Mouse (Mus musculus) cerebellum, adult 2 months (tissue): ENCODE measurements around the gene Agpat3. TPM values are rescaled to one million over a fixed set of nuclear protein-coding genes. Genes with fewer than 3 reads are reported as not detected.

ENCODE experiments used
- DNase-seq, 2 experiments: peaks; one replicate each; pipeline ENCODE4 v3.0.0; 2021
- H3K27ac ChIP-seq: fragments of 200-500 bp; 2 replicates; pipeline ENCODE4 v1.5.1; 2012; ENCODE audit warnings: low read length, control low read depth, inconsistent platforms; ENCODE audit not compliant: insufficient read depth
- H3K27me3 ChIP-seq: fragments of 200-500 bp; 2 replicates; pipeline ENCODE4 v1.6.1; 2012; ENCODE audit warnings: inconsistent platforms, mild to moderate bottlenecking, low read length, moderate library complexity; ENCODE audit not compliant: control insufficient read depth, insufficient read depth
- H3K4me1 ChIP-seq: fragments of 200-500 bp; 2 replicates; pipeline ENCODE4 v1.6.1; 2011; ENCODE audit warnings: low read length; ENCODE audit not compliant: control insufficient read depth, insufficient read depth
- H3K4me3 ChIP-seq: fragments of 200-500 bp; replicated peaks from 2 replicates; pipeline ENCODE3; 2011; ENCODE audit warnings: mild to moderate bottlenecking, low read depth, low read length, control low read depth; ENCODE audit not compliant: insufficient read depth
- CTCF ChIP-seq: fragments of 200-500 bp; IDR thresholded peaks from 2 replicates; pipeline ENCODE4 v1.5.1; 2011; ENCODE audit warnings: low read depth, mild to moderate bottlenecking, control low read depth, low read length, moderate library complexity, borderline replicate concordance; ENCODE audit not compliant: insufficient read depth
- POLR2A ChIP-seq: fragments of 200-500 bp; IDR thresholded peaks from 2 replicates; pipeline ENCODE4 v1.6.1; 2011; ENCODE audit warnings: low read length, control low read depth, borderline replicate concordance; ENCODE audit not compliant: insufficient read depth
- WGBS: fragments of 180-500 bp; shearing (Covaris S2); methylation state at CpG from one replicate; pipeline ENCODE4 v1.1.7; 2018; 5-methylcytosine and 5-hydroxymethylcytosine counted together
- polyA plus RNA-seq: library from polyadenylated mRNA; depleted of rRNA; stranded (reverse); fragments of >200 nt; gene quantifications from 2 replicates; pipeline ENCODE4 v1.2.3, GENCODE M21; 2012; rRNA removed

The Agpat3 gene
- polyA plus RNA-seq, 1 experiment: 256 TPM

DNA sequence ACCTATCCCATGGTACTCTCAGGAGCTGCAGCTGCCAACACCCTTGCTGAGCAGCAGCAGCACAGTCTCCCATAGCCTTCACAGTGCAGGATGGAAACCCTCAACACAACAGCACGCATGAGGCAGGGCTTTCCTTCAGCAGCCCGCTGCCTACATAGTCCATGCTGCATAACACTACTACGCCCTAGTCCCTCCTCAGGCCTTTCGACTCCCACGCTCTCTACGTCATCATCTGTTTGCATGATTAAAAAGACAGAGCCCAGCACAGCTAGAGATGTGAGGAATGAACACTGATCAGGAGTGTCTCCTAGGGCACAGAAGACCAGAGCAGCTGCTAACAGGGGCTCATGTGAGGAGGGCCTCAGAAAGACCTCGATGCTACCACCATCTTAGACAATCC is 131.0 kb downstream of the Agpat3 start:
- H3K27me3 ChIP-seq: no peaks in the 10 kb centered on the region
- 89% methylated on average over 7 of the region's 7 CpGs for WGBS
- H3K4me3 ChIP-seq: no peak overlapping the region
- no peaks in the 10 kb centered on the region; the same call in 1 of the 2 replicates for H3K4me1 ChIP-seq
- DNase-seq: no peak
- TF ChIP-seq POLR2A: no peak
- TF ChIP-seq CTCF: no peak
- no peak overlapping the region for H3K27ac ChIP-seq

DNA sequence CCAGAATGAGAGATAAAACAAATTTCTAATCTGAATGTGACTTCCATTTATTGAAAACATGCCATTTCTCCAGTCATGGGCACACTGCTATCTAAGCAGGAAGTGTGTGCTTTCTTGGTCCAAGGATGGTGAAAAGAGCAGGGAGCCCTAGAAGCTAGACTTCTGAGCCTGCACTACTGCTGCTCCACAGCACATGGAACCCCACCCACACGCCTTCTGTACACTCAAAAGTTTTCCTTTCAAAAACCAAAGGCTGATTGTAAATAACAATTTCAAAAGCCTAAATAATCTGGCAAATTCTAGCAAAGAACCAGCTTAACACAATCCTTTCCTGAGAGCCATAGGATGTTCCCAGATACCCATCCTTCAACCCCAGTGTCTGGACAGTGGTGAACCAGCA is 132.8 kb downstream of the Agpat3 start:
- WGBS: 93% methylated on average over 1 of the region's 1 CpGs
- no peak overlapping the region for H3K4me3 ChIP-seq
- no peaks in the 10 kb centered on the region for H3K27me3 ChIP-seq
- no peak for DNase-seq
- TF ChIP-seq CTCF (no peak), POLR2A (no peak)
- H3K27ac ChIP-seq: no peak overlapping the region
- H3K4me1 ChIP-seq: no peaks in the 10 kb centered on the region; the same call in 1 of the 2 replicates

Other genes starting within 250 kb of the Agpat3 start
- gene D10Jhu81e, start 182.7 kb downstream of the Agpat3 start, polyA plus RNA-seq: 169 and 172 TPM in 2 replicates
- gene Pwp2, start 167.3 kb downstream of the Agpat3 start, polyA plus RNA-seq: 17.2 and 17.8 TPM in 2 replicates
- 74.3 and 75.0 TPM in 2 replicates for gene Trappc10, start 107.8 kb downstream of the Agpat3 start, polyA plus RNA-seq
- 596 and 620 TPM in 2 replicates for gene Rrp1, start 60.6 kb upstream of the Agpat3 start, polyA plus RNA-seq
- gene Cstb, start 73.2 kb upstream of the Agpat3 start, polyA plus RNA-seq: 112 and 120 TPM in 2 replicates
- gene Pdxk, start 112.5 kb upstream of the Agpat3 start, polyA plus RNA-seq: 82.0 and 83.5 TPM in 2 replicates
- gene Olfr1358, start 164.9 kb upstream of the Agpat3 start, polyA plus RNA-seq: not detected in 2 replicates
- 86.6 and 95.0 TPM in 2 replicates for gene Ilvbl, start 221.9 kb upstream of the Agpat3 start, polyA plus RNA-seq
- 17.6 and 19.8 TPM in 2 replicates for gene Syde1, start 239.5 kb upstream of the Agpat3 start, polyA plus RNA-seq